Mouse (Mus musculus) olfactory bulb, adult 2 months (tissue): ENCODE results near the gene Rps27. TPM values are rescaled to one million over a fixed set of nuclear protein-coding genes. Genes with fewer than 3 reads are reported as not detected.

Source experiments
- H3K27ac ChIP-seq: fragments of 200-500 bp; 2 replicates; pipeline ENCODE4 v1.5.1; 2012; ENCODE audit warnings: low read depth, low read length; ENCODE audit not compliant: insufficient read depth
- H3K4me1 ChIP-seq: fragments of 200-500 bp; 2 replicates; pipeline ENCODE4 v1.6.1; 2012; ENCODE audit warnings: low read length; ENCODE audit not compliant: control insufficient read depth, insufficient read depth
- H3K4me3 ChIP-seq: fragments of 200-500 bp; 2 replicates; pipeline ENCODE4 v1.5.1; 2012; ENCODE audit warnings: mild to moderate bottlenecking, low read depth, low read length, moderate library complexity; ENCODE audit not compliant: insufficient read depth
- CTCF ChIP-seq: fragments of 200-500 bp; IDR thresholded peaks from 2 replicates; pipeline ENCODE4 v1.5.1; 2012; ENCODE audit warnings: low read depth, mild to moderate bottlenecking, low read length, moderate library complexity; ENCODE audit not compliant: insufficient read depth
- POLR2A ChIP-seq: fragments of 200-500 bp; IDR thresholded peaks from 2 replicates; pipeline ENCODE4 v1.6.1; 2012; ENCODE audit warnings: mild to moderate bottlenecking, low read depth, low read length, moderate library complexity; ENCODE audit not compliant: insufficient read depth
- WGBS: fragments of 180-500 bp; shearing (Covaris S2); methylation state at CpG from one replicate; pipeline ENCODE4 v1.1.7; 2018; 5-methylcytosine and 5-hydroxymethylcytosine counted together
- polyA plus RNA-seq: library from polyadenylated mRNA; stranded (reverse); fragments of >200 nt; gene quantifications from 2 replicates; pipeline ENCODE4 v1.2.4, GENCODE M21; 2012; ENCODE audit warnings: low replicate concordance; ENCODE audit not compliant: missing spikeins, insufficient read depth, insufficient read length

Gene Rps27
- polyA plus RNA-seq, 1 experiment: not detected

DNA sequence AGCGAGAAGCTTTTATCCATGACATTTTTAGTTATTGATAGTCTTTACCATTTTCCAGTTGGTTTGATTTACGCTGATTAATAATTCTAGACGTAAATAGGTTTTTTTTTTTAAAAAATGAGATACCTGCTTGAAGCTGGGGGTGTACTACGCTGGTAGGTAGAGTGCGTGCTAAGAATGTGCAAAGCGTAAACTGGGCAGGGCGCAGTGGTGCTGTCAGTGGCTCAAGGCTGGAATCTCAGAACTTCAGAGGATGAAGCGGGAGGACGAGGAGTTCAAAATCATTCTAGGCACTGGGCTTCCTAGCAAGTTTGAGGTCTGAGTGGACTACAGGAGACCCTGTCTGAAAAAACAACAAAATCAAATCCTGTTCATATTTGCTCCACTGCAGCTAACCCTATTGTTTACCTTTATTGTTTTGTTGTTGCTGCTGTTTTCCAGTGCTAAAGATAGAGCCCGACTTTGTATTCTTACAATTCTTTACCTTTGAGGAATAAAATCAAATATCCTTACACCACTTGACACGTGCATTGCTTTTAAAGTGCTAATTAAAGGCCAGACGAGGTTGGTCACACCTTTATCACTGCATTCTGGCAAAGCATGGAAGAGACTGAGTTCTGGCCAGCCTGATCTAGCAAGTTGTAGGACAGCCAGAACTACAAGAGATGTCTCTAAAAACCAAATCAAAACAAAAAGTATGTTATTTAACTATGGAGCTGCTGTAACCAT, 669 bp upstream of the Rps27 start:
- peak overlapping the region; percentile 78 for H3K4me3 ChIP-seq
- H3K27ac ChIP-seq: peak overlapping the region; percentile 50; the same call in 1 of the 2 replicates
- 0 out of 2 replicates have a peak, but pooled peaks cover 3% of the 10 kb centered on the region for H3K4me1 ChIP-seq
- TF ChIP-seq CTCF (no peak), POLR2A (no peak)
- WGBS: 10% methylated on average over 12 of the region's 12 CpGs

DNA sequence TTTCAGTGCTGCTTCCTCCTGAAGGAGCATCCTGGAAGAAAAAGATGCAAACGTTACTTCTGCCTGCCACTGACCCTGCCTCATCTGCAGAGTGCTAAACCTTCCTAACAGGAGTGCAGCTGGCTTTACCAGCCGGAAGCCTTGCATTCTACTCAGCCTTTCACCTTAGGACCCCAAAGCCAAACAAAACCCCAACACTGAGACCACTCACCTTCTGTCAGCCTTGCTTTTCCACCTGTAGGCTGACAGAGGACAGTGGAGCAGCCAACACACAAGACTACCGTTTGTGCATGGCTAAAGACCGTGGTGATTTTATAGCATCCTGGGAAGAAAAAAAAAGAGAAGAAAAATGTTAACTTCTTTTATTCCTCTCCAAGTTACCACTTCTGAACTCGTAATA, 728 bp downstream of the Rps27 start:
- Histone ChIP-seq H3K4me3 (peak overlapping the region; percentile 78), H3K27ac (no peak overlapping the region), H3K4me1 (0 out of 2 replicates have a peak, but pooled peaks cover 3% of the 10 kb centered on the region)
- 11% methylated on average over 5 of the region's 5 CpGs for WGBS
- no peak for TF ChIP-seq POLR2A
- no peak for TF ChIP-seq CTCF

DNA sequence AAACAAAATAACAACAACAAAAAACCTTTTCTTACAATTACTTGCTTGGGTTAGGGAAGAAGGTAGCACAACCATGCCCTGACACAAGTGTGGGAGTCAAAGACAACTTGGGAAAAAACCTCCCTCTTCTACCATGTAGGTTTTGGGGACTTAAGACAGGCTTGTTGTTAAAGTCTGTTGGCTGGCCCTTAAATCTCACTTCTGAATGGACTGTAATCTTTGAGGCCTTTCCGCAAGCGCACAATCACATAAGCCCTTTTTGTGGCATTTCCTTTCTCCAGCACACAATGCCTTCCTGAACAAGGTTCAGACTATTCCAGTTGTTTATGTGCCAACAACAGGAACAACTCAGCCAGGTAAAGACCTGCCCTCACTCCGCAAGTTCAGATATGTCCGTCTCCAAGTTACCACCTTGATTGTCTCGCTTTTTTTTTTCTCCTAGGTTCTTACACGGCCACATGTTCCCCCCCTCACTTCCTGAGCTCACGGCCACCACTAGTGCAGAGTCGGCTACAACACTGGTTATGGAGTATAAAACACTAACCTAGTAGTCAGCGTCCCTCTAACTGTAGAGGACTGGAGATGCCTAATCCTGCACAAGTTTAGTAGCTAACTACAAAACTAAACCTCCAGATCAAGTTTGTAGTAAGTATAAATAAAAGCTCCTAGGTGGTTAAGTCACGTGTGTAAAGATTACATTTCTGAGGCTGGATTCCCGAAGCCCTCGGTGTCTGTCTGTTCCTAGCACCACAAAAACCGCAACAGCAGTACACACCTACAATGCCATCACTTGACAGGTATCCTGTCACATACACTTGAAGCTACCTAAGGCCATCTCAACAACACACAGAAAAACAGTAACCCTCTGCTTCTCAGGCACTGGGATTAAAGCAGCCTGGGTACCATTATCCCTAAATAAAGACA, 1.7 kb downstream of the Rps27 start:
- 73% methylated on average over 13 of the region's 13 CpGs for WGBS

DNA sequence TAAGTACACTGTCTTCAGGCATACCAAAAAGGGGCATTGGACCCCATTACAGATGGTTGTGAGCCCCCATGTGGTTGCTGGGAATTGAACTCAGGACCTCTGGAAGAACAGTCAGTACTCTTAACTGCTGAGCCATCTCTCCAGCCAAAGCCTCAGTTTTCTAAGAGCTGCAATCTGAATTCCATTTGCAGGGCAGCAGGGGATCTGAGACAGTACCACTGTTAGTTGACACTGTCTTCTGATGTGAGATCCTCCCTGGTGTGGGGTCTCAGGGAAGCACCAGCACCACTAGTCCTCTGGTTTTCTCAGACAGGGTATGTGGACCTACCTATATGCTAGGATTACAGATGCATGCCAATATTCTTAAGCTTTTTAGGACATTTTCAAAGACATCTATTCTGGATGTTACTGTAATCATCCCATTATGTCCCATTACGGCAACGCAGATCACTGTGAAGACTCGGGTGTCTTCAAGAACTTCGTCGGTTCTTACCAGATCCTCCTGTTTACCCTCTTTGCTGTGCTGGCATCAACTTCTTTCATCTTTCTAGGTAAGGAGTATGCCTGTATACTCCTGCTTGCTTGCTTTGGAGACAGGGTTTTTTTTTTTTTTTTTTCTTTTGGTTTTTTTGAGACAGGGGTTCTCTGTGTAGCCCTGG, 3.4 kb downstream of the Rps27 start:
- 93% methylated on average over 5 of the region's 5 CpGs for WGBS

More for the DNA sequence above, 1.7 kb downstream of the Rps27 start:
- Histone ChIP-seq H3K27ac (no peak overlapping the region), H3K4me1 (0 out of 2 replicates have a peak, but pooled peaks cover 3% of the 10 kb centered on the region), H3K4me3 (no peak overlapping the region)
- no peak for TF ChIP-seq POLR2A
- no peak for TF ChIP-seq CTCF

DNA sequence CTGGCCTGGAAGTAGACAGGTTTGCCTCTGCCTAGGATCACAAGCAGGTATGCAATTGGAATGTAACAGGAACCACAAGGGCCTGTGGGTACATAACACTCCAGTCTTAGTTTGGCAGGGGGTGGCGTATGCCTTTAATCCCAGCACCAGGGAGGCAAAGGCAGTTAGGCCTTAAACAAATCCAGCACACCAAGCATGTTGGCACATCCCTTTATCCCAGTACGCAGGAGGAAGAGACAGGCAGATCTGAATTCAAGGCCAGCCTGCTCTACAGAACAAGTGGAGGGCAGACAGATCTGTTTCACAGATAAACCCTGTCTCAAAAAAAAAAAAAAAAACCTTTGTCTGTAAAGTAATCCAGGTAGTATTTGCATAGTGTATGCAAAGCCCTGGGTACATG, 4.8 kb downstream of the Rps27 start:
- H3K27ac ChIP-seq: no peak overlapping the region
- 84% methylated on average over 2 of the region's 2 CpGs for WGBS
- H3K4me1 ChIP-seq: 0 out of 2 replicates have a peak, but pooled peaks cover 3% of the 10 kb centered on the region
- TF ChIP-seq CTCF: no peak
- TF ChIP-seq POLR2A: no peak
- no peak overlapping the region for H3K4me3 ChIP-seq

More for the DNA sequence above, 3.4 kb downstream of the Rps27 start:
- Histone ChIP-seq H3K27ac (no peak overlapping the region), H3K4me1 (0 out of 2 replicates have a peak, but pooled peaks cover 3% of the 10 kb centered on the region), H3K4me3 (no peak overlapping the region)
- no peak for TF ChIP-seq CTCF
- no peak for TF ChIP-seq POLR2A

DNA sequence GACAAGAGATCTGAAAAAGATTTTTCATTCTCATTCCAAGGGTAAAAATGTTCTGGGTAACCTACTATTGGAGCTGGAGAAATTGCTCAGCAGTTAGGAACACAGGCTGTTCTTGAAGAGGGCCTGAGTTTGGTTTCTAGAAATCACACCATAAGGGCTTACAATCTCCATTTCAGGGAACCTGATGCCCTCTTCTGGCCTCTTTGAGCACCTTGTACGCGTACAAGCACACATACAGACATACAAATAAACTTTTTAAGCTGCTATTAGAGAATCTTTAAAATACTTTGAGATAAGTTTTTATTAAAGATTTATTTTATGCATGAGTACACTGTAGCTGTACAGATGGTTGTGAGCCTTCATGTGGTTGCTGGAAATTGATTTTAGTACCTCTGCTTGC, 8.9 kb downstream of the Rps27 start:
- Histone ChIP-seq H3K27ac (no peak overlapping the region), H3K4me1 (no peaks in the 10 kb centered on the region), H3K4me3 (no peak overlapping the region)
- TF ChIP-seq CTCF: no peak
- TF ChIP-seq POLR2A: no peak
- WGBS: 96% methylated on average over 2 of the region's 2 CpGs

DNA sequence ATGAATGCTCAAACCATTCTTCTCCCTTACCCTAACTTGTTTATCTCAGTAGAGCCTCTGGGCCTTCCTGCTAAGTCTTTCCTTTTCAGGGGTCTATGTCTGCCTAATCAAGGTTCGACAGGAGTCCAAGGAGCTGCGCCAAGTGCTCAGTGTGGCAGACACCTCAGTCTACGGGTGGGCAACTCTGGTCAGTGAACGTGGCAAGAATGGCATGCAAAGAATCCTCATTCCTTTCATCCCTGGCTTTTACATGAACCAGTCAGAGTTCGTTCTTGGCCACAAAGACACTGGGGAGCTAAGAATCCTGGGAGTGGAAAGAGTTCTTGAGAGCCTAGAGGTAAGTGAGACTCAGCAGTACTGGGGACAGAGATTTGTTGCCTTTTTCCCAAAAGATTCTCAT, 9.8 kb downstream of the Rps27 start:
- Histone ChIP-seq H3K27ac (no peak overlapping the region), H3K4me1 (no peaks in the 10 kb centered on the region), H3K4me3 (no peak overlapping the region)
- 61% methylated on average over 5 of the region's 5 CpGs for WGBS
- no peak for TF ChIP-seq POLR2A
- no peak for TF ChIP-seq CTCF

DNA sequence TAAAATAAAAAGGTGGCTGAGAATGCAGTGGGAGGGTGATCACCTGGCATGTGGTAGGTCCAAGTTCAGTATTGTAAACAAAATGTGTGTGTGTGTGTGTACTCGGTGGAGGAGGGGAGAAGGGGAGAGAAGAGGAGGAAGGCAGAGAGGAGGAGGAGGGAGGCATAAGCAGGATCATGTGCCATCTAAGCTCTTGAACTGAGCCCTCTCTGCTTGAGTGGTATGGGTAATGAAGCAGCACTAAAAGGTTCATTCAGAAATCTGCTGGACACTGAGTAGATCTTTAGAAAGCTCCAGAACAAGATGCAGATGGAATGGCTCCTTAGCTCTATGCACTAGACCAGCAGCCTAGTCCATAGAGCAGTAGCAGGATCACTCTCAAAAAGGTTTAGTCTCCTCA, 10.6 kb downstream of the Rps27 start:
- Histone ChIP-seq H3K27ac (no peak overlapping the region), H3K4me3 (no peak overlapping the region), H3K4me1 (no peaks in the 10 kb centered on the region)
- no peak for TF ChIP-seq CTCF
- TF ChIP-seq POLR2A: no peak
- 12% methylated on average over 1 of the region's 1 CpGs for WGBS
